Mouse (Mus musculus): ENCODE results near the gene Rnd1.

Gene Rnd1

DNA sequence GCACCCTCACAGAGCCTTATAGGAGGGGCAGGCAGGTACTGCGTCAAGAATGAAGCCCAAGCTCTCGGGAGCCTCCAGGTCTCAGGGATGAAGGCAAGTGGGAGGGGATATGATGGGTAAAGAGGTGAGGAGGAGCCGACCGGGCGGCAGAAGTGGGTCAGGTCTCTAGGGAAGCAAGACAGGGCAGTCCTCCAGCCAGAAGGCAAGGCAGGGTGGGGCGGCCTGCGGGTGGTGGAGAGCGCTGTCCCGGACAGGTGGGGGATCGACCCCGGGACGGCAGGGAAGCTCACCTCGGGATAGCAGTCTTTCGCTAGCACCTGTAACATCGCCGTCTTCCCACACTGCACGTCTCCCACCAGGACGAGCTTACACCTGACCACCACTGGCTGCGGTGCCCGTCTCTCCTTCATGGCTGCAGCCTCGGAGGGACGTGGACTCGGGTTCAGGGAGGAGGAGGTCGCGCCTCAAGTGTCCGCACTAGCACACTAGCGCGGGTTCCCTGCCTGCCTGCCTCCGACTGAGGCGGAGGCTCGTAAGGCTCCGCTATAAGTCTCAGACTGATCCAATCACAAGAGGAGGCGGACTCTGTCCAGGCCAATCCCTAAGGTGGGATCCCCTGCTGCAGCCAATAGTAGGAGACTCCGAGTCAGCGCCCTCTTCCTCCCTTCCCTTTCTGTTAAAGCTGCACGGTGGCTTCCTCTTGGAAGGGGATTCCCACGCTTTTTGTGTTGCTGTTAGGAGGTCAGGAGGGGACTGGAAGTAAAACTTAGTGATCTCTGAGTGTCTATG, at the start of gene Rnd1:
TSS of gene Rnd1 (minus strand) at position 522 of the 789 bp plus-strand sequence.
- DNase-seq (ENCODE audit: low read depth, low spot score), result peak; percentile 94

DNA sequence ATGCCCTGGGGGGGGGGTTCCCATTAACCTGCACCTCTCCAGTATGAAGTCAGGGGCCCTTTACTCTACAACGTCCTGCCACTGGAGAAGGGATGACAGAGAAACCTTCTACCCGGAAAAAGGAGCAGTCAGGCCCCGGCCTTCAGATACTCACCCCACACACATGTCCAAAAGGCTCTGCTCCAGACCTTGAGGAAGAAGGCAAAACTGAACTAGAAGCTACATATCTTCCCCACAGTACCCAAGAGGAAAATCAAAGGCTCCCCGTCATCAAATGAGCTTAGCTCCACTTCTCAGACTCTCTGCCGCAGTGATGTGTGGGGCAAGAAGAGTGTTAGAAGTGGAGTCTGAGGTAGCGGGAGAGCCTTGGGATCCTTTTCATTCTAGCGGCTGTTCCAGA, 49.5 kb upstream of the Rnd1 start:
- DNase-seq (ENCODE audit: low read depth, low spot score), result no peak

DNA sequence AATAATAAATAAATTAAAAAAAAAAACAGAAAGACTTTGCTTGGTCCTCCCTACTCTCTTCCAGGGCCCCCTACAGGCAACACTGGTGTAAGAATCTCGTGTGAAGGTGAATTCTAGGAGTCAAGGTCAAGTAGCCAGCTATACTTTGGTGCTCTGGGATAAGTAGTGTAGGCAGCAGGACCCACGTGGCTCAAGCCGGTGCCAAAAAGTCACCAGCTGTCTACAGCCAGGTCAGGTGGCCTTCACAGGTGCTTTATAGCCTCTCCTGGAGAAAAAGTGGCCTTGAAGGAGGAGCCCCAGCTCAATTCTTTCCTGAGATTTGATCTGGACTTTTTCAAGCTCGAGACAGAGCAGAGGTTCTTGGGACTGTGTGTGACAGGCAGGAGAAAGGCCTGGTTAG, 48.8 kb upstream of the Rnd1 start:
- peak; percentile 47 for DNase-seq (ENCODE audit: low read depth, low spot score)

DNA sequence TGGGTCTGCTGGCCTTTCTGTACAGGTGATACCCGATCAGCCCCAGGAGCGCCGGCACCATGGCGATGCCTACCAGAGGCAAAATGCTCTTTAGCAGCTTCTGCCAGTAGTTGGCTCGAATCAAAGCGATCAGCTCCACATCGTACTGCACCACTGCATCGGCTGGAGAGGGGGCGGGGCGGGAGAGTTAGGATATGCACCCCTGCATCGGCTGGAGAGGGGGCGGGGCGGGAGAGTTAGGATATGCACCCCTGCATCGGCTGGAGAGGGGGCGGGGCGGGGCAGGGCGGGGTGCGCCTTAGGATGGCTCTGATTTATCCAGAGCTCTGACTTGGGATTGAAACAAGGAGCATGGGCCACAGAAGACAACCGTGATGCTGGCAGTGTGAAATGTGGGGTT, 47.2 kb upstream of the Rnd1 start:
- peak; percentile 46 for DNase-seq (ENCODE audit: low read depth, low spot score)

DNA sequence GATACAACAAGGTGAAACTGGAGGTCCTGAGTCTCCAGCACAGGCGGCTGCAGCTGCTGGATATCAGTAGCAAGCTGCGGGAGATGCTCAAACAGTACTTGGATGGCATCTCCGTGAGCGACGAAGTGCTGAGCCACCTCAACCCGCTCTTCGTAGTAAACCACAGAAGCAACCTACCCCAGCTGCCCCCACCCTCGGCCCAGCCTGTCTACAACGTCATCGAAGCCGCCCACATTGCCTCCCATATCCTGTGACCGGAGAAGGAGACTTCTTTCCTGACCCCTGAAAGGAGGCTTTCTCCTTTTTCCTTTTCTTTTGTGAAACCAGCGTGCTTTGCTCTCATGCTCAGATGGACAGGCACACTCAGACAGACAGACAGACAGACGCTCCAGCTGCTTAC, 45.6 kb upstream of the Rnd1 start:
- no peak for DNase-seq (ENCODE audit: low read depth, low spot score)

DNA sequence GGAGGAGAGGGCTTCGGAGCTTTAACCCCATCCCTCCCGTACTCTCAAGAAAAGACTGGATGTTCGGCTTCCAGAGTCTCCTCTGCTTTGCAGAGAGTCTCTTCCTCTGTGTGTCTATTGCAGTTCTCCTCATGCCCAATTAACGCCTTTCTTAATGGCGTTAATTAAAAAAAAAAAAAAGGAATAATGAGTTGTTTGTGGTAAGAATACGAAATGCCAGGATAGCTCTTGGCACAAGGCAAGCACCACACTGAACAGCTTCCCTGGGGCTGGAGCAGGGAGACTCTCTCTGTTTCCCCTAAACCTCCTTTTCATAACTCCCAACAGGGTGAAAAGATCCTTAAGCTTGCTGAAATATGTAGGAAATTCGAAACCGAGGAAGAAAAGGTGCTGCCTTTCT, 44.9 kb upstream of the Rnd1 start:
- no peak for DNase-seq (ENCODE audit: low read depth, low spot score)

DNA sequence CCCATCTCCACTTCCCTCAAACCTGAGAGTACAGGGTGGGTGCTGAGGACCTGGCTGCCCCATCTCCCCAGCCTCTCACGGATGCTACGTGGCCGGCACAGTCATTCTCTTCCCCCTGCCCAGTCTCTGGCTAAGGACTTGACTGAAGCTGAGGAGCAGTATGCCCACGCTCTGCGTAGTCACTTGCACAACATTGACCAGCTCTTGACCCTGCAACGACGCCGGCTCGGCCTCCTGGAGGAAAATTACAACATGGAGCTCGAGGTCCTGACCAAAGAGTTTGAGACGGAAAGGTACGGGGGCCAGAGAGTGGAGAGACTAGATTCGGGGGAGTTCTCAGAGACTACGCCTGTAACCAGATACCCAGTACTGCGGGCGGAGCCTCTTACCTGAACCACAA, 40.0 kb upstream of the Rnd1 start:
- DNase-seq (ENCODE audit: low read depth, low spot score), result no peak

DNA sequence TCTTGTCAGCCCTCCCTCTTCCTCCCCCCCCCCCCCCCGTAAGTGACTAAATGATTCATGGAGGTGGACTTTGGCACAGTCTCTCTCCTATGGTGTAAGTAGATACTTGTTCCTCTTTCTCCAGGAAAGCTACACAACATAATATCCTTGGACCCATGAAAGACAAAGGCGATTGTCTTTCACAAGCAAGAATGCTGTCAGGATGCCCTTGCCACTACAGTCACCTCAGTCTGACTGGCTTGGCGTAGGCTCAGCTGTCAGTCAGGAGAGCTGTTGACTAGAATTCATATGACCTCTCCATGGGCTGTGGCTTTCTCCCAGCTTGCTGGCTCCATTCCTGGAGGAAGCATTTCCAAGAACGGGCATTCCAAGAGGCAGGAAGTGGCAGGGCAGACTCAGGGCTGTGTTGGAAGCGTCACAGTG, 37.0 kb upstream of the Rnd1 start:
- DNase-seq (ENCODE audit: low read depth, low spot score), result no peak

DNA sequence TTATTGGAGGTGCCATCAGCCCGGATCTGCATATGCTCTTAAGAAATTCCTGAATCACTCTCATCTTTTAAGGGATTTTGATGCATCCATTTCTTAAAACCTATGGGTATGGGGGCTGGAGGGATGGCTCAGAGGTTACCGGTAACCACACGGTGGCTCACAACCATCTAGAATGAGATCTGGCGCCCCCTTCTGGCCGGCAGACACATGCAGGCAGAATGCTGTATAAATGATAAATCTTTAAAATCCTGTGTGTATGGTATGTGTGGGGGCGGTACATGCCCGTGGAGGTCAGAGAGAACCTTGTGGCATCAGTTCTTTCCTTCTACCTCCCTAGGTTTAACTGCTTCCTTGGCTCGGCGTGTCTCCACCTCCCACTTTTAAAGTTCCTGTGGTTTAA, 33.2 kb upstream of the Rnd1 start:
- DNase-seq (ENCODE audit: low read depth, low spot score), result peak; percentile 75

DNA sequence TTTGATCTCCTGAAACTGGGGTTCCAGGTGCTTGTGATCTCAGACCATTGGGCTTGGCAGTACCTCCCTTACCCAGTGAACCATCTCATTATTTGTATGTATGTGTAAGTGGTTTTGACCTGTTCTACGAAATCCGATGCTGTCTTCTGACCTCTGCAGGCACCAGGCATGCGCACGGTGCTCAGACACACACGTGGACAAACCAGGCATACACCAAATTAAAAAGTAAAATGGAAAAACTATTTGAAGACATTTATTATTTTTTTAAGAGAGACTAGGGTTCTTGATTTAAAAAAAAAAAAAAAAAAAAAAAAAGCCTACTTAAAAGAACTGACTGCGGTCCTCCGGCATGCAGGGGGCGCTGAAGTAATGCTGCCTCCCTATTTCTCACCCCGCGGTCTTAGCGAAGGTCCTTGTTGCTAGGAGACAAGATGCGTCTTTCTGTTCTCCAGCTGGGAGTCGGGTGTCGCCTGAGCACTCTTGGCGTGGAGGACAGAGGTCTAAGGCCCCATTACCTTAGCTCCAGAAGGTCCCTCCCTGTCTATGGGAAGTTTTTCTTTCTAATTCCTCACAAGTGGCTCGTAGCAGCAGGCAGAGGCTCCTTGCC, 30.6 kb upstream of the Rnd1 start, which contains the start of gene Ccdc65:
TSS of gene Ccdc65 (plus strand) at position 442 of the 607 bp plus-strand sequence.
- peak; percentile 96 for DNase-seq (ENCODE audit: low read depth, low spot score)

DNA sequence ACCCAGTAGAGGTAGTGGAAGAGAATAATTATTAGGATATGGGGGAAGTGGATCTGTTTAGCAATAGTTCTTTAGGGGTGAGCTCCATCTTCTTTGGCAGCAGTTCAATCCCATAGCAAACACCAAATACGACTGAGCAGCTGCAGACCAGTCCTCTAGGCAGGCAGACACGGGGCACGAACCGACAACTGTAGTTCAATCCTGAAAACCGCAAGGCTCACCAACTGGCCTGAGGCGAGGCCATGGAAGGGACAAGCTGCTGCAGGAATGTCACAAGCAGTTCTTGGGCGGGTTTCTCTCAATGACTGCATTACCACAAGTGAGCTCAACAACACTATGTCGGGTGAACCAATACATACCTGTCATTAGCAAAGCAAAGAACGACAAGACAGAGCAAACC, 27.1 kb upstream of the Rnd1 start:
- no peak for DNase-seq (ENCODE audit: low read depth, low spot score)

DNA sequence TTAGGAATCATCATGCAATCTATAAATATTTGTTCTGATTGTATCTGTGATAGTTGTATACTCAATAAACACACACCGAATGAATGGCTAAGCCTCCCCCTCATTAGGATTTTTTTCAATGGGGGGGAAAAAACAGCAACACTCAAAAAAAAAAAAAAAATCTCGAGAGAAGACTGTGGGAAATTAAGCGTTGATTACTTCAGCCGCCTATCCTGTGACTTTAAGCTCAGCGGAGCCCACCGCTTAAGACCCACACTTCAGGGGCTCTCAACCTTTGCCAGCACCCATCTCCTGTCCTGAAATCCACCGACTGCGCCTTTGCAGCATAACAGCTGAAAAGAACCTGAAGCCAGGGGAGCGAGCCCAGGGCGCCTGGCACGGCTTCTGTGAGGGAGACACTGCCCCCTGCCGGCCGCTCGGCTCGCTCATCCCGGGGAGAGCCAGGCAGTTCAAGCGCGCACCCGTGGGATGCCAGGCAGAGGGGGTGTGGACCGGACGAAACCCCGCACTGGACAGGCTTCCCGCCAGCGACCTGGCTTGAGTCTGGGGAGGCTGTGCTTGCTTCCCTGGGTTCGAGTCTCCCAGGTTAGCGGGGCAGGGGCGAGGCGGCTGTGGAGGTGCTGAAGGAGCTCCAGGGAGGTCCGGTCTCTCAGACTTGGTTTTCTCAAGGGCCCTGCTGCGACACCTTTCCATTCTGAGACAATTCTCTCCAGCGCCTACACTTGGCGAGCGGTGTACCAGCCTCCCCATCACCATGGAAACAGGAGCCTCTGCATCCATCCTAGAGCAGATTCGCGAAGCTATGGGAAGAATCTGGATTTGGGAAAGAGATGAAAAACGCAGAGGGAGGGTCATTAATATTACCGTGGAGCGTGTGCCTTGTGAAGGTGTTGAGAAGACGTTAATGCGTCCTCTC, 22.2 kb upstream of the Rnd1 start:
- DNase-seq (ENCODE audit: low read depth, low spot score), result peak; percentile 88

DNA sequence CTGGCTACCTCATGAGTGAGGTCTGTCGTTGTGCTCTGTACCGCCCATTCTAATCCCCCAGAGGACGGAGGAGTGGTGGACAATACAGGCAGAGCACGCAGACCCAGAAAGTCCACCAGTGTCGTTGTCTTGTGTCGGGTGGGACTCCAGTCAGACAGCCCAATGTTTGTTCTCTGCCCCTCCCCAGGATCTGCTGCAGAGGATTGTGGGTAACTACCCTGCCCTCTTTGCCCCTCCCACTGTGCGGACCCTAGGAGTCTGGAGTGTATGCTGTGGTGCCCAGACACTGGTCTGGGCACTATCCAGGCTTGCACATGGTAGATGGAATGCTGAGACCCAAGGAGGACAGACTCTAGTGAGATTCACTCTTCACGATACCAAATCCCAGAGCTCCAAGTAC, 19.0 kb upstream of the Rnd1 start:
- DNase-seq (ENCODE audit: low read depth, low spot score), result peak; percentile 66

DNA sequence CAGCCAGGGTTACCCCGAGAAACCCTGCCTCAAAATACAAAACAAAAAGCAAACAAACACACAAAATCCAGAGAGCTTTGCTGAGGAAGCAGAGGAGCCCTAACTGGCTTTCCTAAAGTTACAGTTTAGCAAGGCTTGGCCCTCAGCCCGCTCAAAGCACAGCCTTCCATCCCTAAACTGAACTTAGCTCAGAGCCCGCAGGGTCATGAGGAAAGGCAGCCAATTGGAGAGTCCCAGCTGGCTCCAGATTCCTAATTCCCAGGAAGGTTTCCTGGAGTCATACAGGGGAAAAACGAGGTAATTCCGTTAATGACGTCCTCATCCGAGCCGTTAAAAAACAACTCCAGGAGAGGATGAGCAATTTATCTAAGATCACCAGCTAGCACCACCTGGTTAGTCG, 18.5 kb upstream of the Rnd1 start:
- DNase-seq (ENCODE audit: low read depth, low spot score), result no peak

DNA sequence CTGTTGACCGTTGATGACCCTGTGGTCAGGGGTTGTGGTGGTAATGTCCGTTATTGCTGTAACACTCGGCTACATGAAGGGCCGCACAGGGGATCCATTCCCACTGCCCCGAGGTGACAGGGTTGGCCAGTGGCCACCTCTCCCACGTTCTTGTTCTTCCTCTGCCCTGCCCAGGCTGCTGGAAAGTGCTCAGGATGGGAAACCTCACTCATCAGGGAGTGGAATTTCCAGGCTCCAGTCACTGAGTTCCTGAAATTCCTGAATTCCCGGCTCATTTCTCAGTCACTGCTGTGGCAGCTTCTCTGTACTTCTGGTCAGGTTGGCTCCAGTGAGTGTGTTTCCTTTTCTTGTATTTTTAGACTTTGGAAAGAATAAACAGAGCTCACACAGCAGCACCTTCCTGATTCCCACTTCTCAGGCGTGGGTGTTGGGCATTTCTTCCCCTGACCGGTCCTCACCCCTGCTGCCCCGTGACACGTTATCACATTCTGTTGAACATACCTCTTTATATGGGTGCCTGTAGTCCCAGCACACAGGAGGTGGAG, 15.0 kb upstream of the Rnd1 start:
- DNase-seq (ENCODE audit: low read depth, low spot score), result no peak

DNA sequence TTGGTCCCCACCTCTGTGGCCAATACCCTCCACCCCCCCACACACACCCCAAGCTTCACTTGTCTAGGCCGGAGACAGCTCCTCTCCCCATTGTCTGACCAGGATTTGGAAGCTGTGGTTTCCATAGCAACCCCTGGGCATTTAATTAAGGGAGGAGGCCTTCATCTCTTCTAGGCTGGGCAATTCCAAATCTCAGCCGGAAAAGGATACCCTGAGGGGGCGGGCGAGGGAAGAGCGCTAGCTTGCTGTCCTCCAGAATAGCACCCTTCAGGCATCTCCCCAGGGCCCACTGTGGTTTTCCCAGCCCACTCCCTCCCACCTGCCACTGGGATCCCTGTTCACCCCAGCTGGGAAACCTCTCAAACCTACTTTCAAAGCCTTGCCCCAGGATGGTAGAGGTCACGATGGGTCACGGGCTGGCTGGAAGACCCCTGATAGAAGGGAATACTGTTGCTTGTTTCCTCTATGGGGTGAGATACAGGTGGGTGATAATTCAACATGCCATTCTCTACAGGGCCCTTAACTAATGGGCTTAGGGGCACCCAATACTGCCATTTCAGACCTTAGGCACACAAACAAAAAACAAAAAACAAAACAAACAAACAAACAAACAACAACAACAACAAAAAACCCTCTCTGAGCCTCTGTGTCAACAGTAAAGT, 14.4 kb upstream of the Rnd1 start:
- DNase-seq (ENCODE audit: low read depth, low spot score), result peak; percentile 51

DNA sequence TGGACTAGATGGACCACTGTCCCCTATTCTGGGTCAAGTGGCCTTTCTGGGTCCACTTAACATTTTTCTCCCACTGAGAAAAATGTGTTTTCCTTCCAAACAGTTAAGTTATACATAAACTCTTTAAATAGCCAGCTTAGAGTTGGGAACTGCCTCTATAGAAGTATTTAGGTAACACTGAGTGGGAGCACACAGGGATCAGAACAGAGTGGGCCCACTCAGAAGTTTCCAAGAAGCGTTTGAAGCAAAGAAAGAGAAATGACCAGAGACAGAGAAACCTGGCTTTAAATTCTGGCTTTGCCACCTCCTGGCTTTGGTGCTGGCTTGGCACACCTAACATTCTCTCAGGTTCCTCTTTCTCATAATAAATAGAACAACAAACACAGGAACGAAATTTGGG, 12.4 kb upstream of the Rnd1 start:
- DNase-seq (ENCODE audit: low read depth, low spot score), result no peak

DNA sequence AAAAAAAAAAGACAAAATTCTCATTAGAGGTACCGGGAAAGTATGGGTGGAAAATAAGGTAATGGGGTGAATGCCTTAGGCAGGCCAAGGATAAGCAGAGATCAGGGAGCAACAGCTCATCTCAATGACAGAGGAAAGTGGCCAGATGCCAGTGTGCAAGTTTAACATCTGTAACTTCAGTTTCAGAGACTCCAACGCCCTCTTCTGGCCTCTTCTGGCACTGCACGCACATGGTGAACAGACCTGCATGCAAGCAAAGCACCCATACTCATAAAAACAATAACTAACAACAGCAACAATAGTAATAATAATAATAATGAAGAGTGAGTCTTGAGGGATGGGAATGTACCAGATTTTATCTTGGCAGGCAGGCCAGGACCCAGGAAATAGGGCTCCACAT, 8.7 kb upstream of the Rnd1 start:
- DNase-seq (ENCODE audit: low read depth, low spot score), result peak; percentile 71

DNA sequence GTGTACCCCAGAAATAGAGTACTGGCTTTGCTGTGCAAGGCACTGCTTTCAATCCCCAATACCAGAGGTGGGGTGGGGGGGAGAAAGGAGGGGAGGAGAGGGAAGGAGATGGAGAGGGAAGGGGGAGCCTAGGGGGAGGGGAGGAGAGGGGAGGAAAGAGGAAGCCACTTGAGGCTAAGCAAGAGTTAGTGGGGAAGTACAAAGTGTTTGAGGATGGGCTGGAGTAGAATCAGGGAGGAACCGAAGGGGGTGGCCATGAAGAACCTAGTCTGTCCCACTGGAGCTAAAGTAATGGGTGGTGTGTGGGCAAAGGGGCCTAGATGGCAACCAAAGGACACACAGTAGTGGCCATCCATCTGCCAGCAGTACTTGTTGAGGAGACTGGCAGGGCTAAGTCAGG, 6.5 kb upstream of the Rnd1 start:
- DNase-seq (ENCODE audit: low read depth, low spot score), result no peak

DNA sequence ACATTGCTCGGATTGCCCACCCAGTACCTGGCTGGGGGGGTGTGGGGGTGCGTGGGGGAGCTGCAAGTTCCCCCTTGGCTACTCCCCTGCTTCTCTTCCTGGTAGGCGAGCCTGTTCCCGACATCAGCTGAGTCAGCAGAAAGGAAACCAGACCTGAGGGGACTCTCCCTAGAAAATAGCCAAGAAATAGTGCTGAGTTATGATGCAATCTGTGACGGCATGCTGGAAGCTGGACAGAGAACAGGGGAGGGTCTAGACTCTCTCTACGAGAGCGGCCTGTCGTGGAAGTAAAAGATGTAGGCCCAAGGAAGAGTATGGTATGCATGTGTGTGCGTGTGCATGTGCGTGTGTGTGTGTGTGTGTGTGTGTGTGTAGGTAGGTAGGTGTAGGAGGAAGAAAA, 5.9 kb upstream of the Rnd1 start:
- no peak for DNase-seq (ENCODE audit: low read depth, low spot score)

DNA sequence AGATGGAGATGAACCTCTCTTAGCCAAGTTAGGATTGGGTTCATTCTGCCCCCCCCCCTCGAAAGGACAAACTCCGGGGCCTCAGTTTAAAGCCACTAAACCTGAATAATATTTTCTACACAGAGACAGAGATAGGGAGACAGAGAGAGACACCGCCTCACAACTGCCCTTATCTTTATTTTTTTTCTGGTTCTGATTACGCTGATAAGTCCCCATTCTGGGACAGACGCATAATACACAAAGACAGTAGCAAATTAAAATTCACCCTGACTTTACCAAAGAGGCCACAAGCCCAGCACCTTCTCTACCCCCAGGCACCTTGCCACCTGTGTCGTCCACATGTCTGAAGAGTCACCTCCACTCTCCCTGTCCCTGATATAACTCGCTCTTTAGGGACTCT, 4.4 kb upstream of the Rnd1 start:
- DNase-seq (ENCODE audit: low read depth, low spot score), result no peak

DNA sequence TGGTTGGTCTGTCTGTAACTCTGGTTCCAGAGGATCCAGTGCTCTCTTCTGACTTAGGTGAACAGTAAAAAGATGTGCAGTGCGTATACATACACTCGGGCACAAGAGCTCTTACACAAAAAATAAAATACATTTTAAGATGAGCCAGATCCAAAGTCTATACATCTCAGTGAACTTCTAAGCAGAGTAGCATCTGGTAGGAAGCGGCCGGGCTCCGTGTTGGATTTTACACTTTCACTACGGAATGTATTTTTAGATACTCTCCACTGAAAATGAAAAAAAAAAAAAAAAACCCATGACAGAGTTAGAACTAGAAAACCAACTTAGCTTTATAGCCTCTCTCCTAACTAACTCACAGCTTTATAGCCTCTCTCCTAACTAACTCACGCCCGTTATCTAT, 3.4 kb upstream of the Rnd1 start:
- DNase-seq (ENCODE audit: low read depth, low spot score), result no peak

Data from ES-CJ7 (cell line).